Mouse (Mus musculus): ENCODE data around the gene Ifi35.

DNA sequence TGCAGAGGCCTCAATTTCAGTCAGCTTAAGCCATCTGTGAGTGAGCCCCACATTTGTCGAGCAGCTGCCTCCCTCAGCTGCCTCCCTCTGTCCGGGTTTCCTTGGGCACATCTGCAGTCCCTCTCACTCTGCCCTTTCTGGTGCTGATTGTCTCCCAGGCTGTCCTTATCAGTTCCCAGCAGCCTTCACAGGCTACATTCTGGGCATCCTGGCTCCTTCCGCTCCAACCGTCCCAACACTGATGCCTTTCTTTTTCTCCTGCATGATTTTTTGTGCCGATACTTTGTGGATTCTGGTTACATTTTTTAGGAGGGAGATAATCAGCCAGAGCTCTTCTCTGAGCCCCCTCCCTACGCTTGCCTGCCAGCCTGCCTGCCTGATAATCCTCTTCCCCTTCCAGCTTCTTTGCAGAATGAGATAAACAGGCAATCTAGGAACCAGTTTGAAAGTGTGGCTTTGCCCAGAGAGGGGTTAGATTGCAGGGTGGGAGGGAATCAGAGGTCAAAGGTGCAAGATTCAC lies 37.4 kb downstream of the Ifi35 start:
- TF ChIP-seq CTCF (IDR thresholded peaks at IDR 0.05; ENCODE audit: borderline replicate concordance, extremely low read depth, insufficient read depth, insufficient read length) (no peak), POLR2A (IDR thresholded peaks at IDR 0.05; ENCODE audit: borderline replicate concordance, extremely low read depth, insufficient read depth, insufficient read length, poor library complexity, severe bottlenecking) (no peak)
